Mouse (Mus musculus): ENCODE results near the gene Mcm3. TPM values are rescaled to one million over a fixed set of nuclear protein-coding genes. Genes with fewer than 3 reads are reported as not detected.

Gene Mcm3
- polyA plus RNA-seq, 1 experiment from 2014 or later = 282 TPM

DNA sequence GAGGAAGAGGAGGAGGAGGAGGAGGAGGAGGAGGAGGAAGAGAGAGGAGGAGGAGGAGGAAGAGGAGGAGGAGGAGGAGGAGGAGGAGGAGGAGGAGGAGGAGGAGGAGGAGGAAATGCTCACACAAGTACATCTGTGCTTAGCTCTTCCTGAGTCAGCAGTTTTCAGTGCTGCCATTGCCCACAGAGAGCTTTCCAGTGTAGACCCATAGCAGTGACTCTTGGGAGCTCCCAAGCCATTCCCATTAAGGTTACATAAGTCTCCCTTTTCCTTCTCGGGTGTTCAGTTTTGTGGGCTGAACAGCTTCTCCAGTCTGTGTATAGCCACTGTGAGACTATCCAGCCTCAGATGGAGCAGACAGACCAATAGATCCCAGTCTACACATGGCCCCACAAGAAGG is 10.4 kb upstream of the Mcm3 start:
- Histone ChIP-seq H3K4me3 (no peak overlapping the region), H3K27me3 (ENCODE audit: low read depth, poor library complexity, severe bottlenecking) (no peaks in the 10 kb centered on the region), H3K36me3 (no peaks in the 10 kb centered on the region), H3K4me1 (no peaks in the 10 kb centered on the region), H3K9me3 (replicated peaks) (no peaks in the 10 kb centered on the region), H3K27ac (no peak overlapping the region)
- no peak for DNase-seq (ENCODE audit: low spot score)
- 85% methylated on average over 1 of the region's 1 CpGs for WGBS

DNA sequence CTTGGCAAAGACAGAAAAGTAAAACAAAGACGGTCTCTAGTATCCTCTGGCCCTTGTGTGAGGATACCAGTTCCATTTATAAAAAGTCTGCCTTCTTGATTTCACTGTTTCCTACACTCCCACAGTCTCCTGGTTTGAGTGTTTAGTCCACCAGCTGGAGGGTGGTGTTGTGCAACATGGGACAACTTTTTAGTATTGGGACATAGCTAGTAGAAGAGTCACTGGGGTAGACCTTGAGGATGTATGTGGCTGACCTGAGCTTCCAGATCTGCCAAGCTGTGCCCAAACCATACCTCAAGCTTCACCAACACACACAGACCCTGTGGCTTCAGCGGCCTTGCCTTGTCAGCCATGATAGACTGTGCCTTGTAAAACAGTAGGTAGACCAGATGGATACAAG is 7.9 kb upstream of the Mcm3 start:
- H3K4me1 ChIP-seq = no peaks in the 10 kb centered on the region
- H3K36me3 ChIP-seq = no peaks in the 10 kb centered on the region
- no peaks in the 10 kb centered on the region for H3K9me3 ChIP-seq (replicated peaks)
- DNase-seq (ENCODE audit: low spot score) = no peak
- no peak overlapping the region for H3K27ac ChIP-seq
- WGBS = 88% methylated on average over 2 of the region's 2 CpGs
- H3K27me3 ChIP-seq (ENCODE audit: low read depth, poor library complexity, severe bottlenecking) = no peaks in the 10 kb centered on the region
- no peak overlapping the region for H3K4me3 ChIP-seq

DNA sequence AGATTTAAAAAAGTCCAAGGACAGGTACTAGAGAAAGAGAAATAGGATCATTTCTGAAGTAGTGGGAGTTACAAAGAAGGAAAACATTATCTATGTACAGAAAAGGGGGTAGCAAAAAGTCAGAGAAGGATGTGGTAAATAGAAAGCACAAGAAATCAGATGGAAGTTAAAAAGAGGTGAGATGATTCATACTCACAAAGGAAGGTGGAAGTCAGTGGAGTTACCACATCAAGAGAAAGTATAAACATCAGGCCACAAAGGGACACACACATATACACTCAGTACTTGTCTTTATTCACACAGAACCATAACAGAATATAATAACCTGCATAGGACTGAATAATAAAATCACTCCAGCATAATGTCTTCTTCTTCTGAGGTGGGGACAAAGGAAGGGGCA is 4.9 kb upstream of the Mcm3 start:
- no peaks in the 10 kb centered on the region for H3K9me3 ChIP-seq (replicated peaks)
- DNase-seq (ENCODE audit: low spot score) = no peak
- no peaks in the 10 kb centered on the region for H3K4me1 ChIP-seq
- no peaks in the 10 kb centered on the region for H3K36me3 ChIP-seq
- H3K27me3 ChIP-seq (ENCODE audit: low read depth, poor library complexity, severe bottlenecking) = no peaks in the 10 kb centered on the region
- no peak overlapping the region for H3K4me3 ChIP-seq
- no peak overlapping the region for H3K27ac ChIP-seq

DNA sequence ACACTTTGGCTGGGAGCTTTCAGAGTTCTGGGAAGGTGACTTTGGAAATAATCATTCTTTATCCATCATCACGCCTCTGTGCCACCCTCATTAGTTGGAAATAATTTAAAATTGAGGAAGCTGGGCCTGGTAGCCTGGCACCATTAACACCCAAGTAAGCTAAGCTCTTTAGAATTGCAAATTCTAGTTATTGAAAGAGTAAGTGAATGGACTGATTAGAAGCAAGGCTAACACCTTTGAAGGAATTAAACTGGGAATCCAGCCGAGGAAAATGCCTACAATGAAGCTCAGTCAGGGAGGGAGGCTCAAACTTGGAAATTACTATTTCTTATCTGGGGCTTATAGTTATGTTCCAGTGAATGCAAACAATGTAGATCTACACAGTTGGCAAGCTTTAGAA is 3.8 kb upstream of the Mcm3 start:
- Histone ChIP-seq H3K36me3 (no peaks in the 10 kb centered on the region), H3K4me3 (no peak overlapping the region), H3K4me1 (no peaks in the 10 kb centered on the region), H3K27me3 (ENCODE audit: low read depth, poor library complexity, severe bottlenecking) (no peaks in the 10 kb centered on the region), H3K27ac (no peak overlapping the region), H3K9me3 (replicated peaks) (no peaks in the 10 kb centered on the region)
- WGBS = 77% methylated on average over 2 of the region's 2 CpGs
- DNase-seq (ENCODE audit: low spot score) = no peak

DNA sequence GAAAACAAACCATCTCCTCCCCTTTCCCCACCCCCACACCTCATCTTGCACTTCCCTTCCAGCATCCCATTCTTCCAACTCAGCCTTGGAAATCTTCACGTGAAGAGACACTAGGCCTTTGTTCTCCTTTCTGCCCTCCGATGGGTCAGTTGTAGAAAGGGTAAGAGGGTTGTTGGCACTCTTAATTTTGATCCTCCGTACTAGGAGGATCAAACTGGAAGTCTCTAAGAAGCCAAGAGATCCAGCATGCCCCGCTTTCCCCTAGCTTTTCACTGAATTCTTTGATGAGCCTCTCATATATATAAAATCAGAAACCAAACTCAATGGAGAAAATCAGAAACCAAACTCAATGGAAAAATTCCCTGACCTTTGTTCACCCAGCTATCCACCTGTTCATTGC is 3.4 kb upstream of the Mcm3 start:
- Histone ChIP-seq H3K4me3 (no peak overlapping the region), H3K27me3 (ENCODE audit: low read depth, poor library complexity, severe bottlenecking) (no peaks in the 10 kb centered on the region), H3K4me1 (peaks cover 3% of the 10 kb centered on the region; the same call in 1 of the 2 replicates), H3K9me3 (replicated peaks) (no peaks in the 10 kb centered on the region), H3K27ac (no peak overlapping the region), H3K36me3 (no peaks in the 10 kb centered on the region; the same call in 1 of the 2 replicates)
- 67% methylated on average over 4 of the region's 4 CpGs for WGBS
- no peak for DNase-seq (ENCODE audit: low spot score)

DNA sequence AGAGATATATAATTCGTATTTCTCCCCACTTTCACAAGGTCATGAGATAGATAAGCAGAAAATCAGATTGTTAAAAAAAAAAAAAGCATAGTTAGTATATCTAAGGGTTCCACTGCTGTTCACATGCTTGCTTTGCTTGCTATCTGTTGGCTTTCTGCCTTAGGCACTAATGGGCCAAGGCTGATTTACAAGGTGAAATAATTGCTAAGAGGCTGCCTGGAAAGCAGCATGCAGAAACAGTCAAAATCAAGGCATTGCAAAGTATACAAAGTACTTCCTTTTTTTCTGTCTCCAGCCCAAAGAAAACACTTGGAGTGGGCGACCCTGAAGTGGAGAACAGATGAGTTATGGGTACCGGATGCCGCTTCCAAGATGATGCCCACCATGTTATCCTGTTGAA is 847 bp upstream of the Mcm3 start:
- DNase-seq (ENCODE audit: low spot score) = no peak
- WGBS = 90% methylated on average over 4 of the region's 4 CpGs
- H3K27ac ChIP-seq = no peak overlapping the region
- no peak overlapping the region for H3K4me3 ChIP-seq
- H3K9me3 ChIP-seq (replicated peaks) = no peaks in the 10 kb centered on the region
- H3K4me1 ChIP-seq = peaks cover 8% of the 10 kb centered on the region; the same call in 1 of the 2 replicates
- H3K36me3 ChIP-seq = peaks cover 25% of the 10 kb centered on the region
- no peaks in the 10 kb centered on the region for H3K27me3 ChIP-seq (ENCODE audit: low read depth, poor library complexity, severe bottlenecking)

DNA sequence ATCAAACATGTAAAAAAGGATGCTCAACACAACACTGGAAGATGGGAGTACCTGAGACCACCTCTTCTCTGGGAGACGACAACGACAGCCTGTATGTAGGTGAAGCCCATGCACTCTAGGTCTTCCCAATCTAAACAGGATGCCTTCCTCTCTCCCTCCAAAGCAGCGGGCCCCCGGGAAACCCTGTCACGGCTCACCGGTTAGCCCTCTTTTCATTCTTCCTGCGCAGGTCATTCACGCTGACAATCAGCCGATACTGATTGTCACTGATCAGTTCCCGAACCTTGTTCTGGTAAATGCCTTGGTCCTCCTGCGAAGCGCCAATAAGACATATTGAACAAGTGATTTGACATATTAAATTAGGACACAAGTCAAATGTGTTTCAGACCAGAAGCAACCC is 2.5 kb downstream of the Mcm3 start:
- no peak overlapping the region for H3K4me3 ChIP-seq
- DNase-seq (ENCODE audit: low spot score) = no peak
- H3K36me3 ChIP-seq = peaks cover 58% of the 10 kb centered on the region
- no peaks in the 10 kb centered on the region for H3K27me3 ChIP-seq (ENCODE audit: low read depth, poor library complexity, severe bottlenecking)
- WGBS = 93% methylated on average over 12 of the region's 12 CpGs
- H3K27ac ChIP-seq = no peak overlapping the region
- H3K4me1 ChIP-seq = peaks cover 8% of the 10 kb centered on the region; the same call in 1 of the 2 replicates
- H3K9me3 ChIP-seq (replicated peaks) = no peaks in the 10 kb centered on the region

DNA sequence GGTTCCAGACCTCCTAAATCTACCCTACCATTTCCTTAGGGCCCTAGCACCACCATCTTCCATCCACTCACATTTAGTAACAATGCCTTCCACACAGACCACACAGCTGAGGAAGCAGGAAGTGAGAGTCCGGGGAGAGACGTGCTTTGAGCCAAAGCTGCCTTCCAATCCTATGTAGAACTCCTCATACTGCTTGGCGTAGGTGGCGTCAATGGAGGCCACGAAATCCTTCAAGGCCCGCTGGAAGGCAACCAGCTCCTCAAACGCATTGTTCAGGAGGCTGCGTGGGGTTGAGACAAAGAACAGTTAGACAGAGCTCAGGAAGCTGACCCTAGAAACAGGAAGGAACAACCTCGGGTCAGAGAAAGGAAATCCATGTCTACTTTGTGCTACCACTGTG is 2.9 kb downstream of the Mcm3 start:
- Histone ChIP-seq H3K4me1 (peaks cover 8% of the 10 kb centered on the region; the same call in 1 of the 2 replicates), H3K27ac (no peak overlapping the region), H3K36me3 (peaks cover 62% of the 10 kb centered on the region), H3K4me3 (no peak overlapping the region), H3K27me3 (ENCODE audit: low read depth, poor library complexity, severe bottlenecking) (no peaks in the 10 kb centered on the region), H3K9me3 (replicated peaks) (no peaks in the 10 kb centered on the region)
- WGBS = 87% methylated on average over 9 of the region's 9 CpGs
- no peak for DNase-seq (ENCODE audit: low spot score)

DNA sequence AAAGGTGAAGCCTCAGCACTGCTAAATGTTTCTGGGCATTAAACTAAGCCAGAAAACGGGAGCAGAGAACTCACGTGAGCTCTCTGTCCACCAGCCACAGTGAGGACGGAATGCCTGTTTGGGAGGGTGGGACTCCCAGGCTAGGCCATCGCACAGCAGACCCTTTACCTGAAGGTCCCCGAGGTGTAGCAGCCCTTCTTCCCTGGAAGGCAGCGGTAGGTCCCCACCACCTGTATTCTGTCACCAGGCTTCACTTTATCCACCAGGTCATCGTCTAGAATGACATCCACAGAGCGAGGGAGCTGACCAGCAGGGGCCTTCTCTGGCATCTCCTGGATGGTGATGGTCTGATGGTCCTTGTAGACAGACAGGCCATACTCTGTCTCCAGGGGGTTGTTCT is 5.6 kb downstream of the Mcm3 start:
- Histone ChIP-seq H3K27ac (no peak overlapping the region), H3K4me3 (no peak overlapping the region), H3K36me3 (peaks cover 89% of the 10 kb centered on the region), H3K27me3 (ENCODE audit: low read depth, poor library complexity, severe bottlenecking) (no peaks in the 10 kb centered on the region), H3K9me3 (replicated peaks) (no peaks in the 10 kb centered on the region), H3K4me1 (peaks cover 8% of the 10 kb centered on the region; the same call in 1 of the 2 replicates)
- no peak for DNase-seq (ENCODE audit: low spot score)
- 92% methylated on average over 8 of the region's 8 CpGs for WGBS

DNA sequence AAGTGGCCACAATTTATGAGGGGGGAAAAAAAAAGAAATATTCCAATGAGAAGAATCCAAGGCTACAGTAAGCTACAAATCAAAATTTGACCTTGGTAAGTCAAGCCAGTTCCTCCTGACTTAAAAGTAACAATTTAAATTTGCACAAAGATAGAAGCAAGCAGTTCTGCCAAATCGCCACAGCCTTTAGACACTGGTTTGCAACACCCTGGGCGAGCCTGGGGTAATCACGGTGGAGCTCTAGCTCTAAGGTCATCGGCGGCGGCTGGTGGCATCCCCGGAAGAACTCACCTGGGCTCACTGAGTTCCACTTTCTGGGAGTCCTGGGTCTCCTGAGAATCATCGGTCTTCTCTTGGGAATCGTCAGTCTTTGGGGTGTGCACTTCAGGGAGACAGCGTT is 15.6 kb downstream of the Mcm3 start:
- 94% methylated on average over 10 of the region's 10 CpGs for WGBS
- H3K27ac ChIP-seq = no peak overlapping the region
- no peak for DNase-seq (ENCODE audit: low spot score)
- no peaks in the 10 kb centered on the region for H3K9me3 ChIP-seq (replicated peaks)
- no peaks in the 10 kb centered on the region for H3K4me1 ChIP-seq
- no peak overlapping the region for H3K4me3 ChIP-seq
- H3K36me3 ChIP-seq = peaks cover 100% of the 10 kb centered on the region
- H3K27me3 ChIP-seq (ENCODE audit: low read depth, poor library complexity, severe bottlenecking) = no peaks in the 10 kb centered on the region

DNA sequence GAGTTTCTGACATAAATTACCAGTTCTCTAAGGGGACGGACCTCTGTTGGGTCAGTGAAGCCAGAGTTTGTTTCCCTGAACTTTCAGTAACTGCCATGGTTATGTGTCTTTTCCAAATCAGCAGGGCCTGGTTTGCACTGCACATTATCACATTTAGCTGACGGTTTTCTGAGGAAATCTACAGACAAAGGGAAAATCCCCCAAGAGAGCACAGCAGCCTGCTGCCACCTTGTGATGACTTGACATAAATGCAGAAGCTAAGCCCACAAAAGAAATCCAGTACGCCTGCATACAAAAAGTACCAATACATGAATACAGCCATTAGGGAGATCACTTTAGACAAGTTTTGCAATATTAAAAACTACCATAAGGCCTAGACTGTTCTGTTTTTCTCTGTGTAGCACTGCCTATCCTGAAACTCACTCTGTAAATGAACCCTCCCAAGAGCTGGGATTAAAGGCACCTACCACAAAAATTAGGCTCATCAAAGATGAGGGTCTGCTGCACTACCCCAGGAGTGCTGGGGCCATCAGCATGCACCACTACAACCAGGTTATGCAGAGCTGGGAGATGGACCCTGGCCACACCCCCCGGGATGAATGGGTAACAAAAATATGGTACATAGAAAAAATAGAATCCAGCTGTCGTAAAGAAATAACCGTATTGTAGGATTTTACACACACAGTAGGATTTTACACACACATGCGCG is 18.3 kb downstream of the Mcm3 start:
- Histone ChIP-seq H3K9me3 (replicated peaks) (no peaks in the 10 kb centered on the region), H3K4me3 (no peak overlapping the region), H3K4me1 (no peaks in the 10 kb centered on the region), H3K36me3 (peaks cover 90% of the 10 kb centered on the region), H3K27ac (no peak overlapping the region), H3K27me3 (ENCODE audit: low read depth, poor library complexity, severe bottlenecking) (no peaks in the 10 kb centered on the region)
- 93% methylated on average over 8 of the region's 8 CpGs for WGBS
- no peak for DNase-seq (ENCODE audit: low spot score)

DNA sequence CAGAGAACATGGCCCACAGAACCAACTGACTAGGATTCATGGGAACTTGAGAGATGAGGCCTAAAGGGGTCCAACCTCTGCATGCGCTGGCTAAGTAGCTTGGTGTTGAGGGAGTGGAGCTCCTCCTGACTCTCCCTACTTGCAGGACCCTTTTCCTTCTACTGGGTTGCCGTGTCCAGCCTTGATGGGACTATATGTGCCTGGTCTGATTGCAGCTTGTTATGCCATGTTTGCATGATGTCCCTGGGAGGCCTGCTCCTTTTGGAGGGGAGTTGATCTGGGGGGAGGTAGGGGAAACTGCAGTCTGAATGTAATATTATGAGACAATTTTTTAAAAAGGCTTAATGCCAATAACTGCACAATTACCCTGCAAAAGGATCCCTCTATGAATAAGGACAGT is 18.8 kb downstream of the Mcm3 start:
- Histone ChIP-seq H3K27ac (no peak overlapping the region), H3K4me3 (no peak overlapping the region), H3K27me3 (ENCODE audit: low read depth, poor library complexity, severe bottlenecking) (no peaks in the 10 kb centered on the region), H3K9me3 (replicated peaks) (no peaks in the 10 kb centered on the region), H3K36me3 (peaks cover 85% of the 10 kb centered on the region), H3K4me1 (no peaks in the 10 kb centered on the region)
- DNase-seq (ENCODE audit: low spot score) = no peak
- WGBS = 89% methylated on average over 2 of the region's 2 CpGs

DNA sequence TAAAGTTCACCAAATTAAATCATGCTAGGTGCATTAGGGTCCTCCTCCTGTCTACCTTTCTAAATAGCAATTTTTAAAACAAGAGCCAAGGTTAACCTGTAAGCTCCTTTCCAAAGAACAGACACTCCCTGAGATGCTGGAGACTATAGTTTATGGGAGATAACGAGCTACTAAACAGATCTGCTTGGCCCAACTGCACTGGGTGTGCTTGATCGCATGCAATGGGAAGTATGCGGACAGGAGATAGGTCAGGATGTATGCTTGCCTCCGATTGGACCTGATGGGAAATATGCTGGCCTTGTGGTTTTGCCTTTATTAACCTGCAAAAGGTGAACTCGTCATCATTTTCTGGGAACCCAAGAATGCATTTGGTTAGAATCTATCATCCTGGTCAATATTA is 24.9 kb downstream of the Mcm3 start:
- no peaks in the 10 kb centered on the region for H3K27me3 ChIP-seq (ENCODE audit: low read depth, poor library complexity, severe bottlenecking)
- no peak overlapping the region for H3K27ac ChIP-seq
- 92% methylated on average over 5 of the region's 5 CpGs for WGBS

DNA sequence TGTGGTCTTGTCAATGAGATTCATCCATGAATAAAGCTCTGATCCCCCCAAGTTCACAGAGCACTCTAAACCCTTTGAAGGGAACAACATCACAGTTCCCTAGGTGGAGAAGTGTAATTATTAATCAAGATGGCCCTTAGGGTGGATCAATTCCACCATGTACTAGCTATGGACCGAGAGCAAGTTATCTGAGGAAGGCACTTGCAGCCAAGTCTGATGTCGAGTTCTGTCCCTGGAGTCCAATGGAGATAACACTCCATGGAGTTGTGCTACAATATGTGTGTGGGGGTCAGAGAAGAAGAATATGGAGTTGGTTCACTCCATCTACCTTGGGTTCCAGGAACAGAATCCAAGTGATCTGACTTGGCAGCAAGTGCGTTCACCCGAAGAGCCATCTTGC is 25.4 kb downstream of the Mcm3 start:
- peaks cover 7% of the 10 kb centered on the region; the same call in 1 of the 2 replicates for H3K4me1 ChIP-seq
- DNase-seq (ENCODE audit: low spot score) = no peak
- peaks cover 19% of the 10 kb centered on the region for H3K36me3 ChIP-seq
- no peak overlapping the region for H3K27ac ChIP-seq
- no peak overlapping the region for H3K4me3 ChIP-seq
- WGBS = 96% methylated on average over 4 of the region's 4 CpGs
- no peaks in the 10 kb centered on the region for H3K9me3 ChIP-seq (replicated peaks)
- no peaks in the 10 kb centered on the region for H3K27me3 ChIP-seq (ENCODE audit: low read depth, poor library complexity, severe bottlenecking)

More for the DNA sequence above, 24.9 kb downstream of the Mcm3 start:
- peaks cover 24% of the 10 kb centered on the region for H3K36me3 ChIP-seq
- H3K4me1 ChIP-seq = peaks cover 7% of the 10 kb centered on the region; the same call in 1 of the 2 replicates
- H3K4me3 ChIP-seq = no peak overlapping the region
- H3K9me3 ChIP-seq (replicated peaks) = no peaks in the 10 kb centered on the region
- no peak for DNase-seq (ENCODE audit: low spot score)

All from limb, embryonic 10.5 days (tissue).